Mouse (Mus musculus) thymus, adult 2 months (tissue): ENCODE results near the gene Rundc3a. TPM values are rescaled to one million over a fixed set of nuclear protein-coding genes. Genes with fewer than 3 reads are reported as not detected.
"Not testable (repeated sequence)": the region's sequence is repeated elsewhere in the genome, so short reads cannot be mapped to it uniquely, and the experiment has no call there.

Experiments
- DNase-seq: peaks from one replicate; pipeline ENCODE4 v3.0.0; 2021
- H3K27ac ChIP-seq: fragments of 200-500 bp; 2 replicates; pipeline ENCODE4 v1.5.1; 2012; ENCODE audit warnings: low read length, control low read depth; ENCODE audit not compliant: control insufficient read depth, insufficient read depth
- H3K27me3 ChIP-seq: fragments of 200-500 bp; 2 replicates; pipeline ENCODE4 v1.6.1; 2012; ENCODE audit warnings: mild to moderate bottlenecking, low read length, moderate library complexity, mixed read lengths; ENCODE audit not compliant: control insufficient read depth, insufficient read depth
- H3K36me3 ChIP-seq: fragments of 200-500 bp; 2 replicates; pipeline ENCODE4 v1.6.1; 2012; ENCODE audit warnings: mild to moderate bottlenecking, low read length, moderate library complexity; ENCODE audit not compliant: control insufficient read depth, insufficient read depth
- H3K4me1 ChIP-seq: fragments of 200-500 bp; replicated peaks from 2 replicates; pipeline ENCODE4 v1.6.1; 2012; ENCODE audit warnings: low read length; ENCODE audit not compliant: control insufficient read depth, insufficient read depth
- H3K4me3 ChIP-seq: fragments of 200-500 bp; 2 replicates; pipeline ENCODE4 v1.5.1; 2012; ENCODE audit warnings: mild to moderate bottlenecking, low read length, control low read depth, moderate library complexity; ENCODE audit not compliant: control insufficient read depth, insufficient read depth
- CTCF ChIP-seq: fragments of 200-500 bp; IDR thresholded peaks from 2 replicates; pipeline ENCODE4 v1.5.1; 2012; ENCODE audit warnings: mild to moderate bottlenecking, control low read depth, low read length, moderate library complexity, borderline replicate concordance; ENCODE audit not compliant: control insufficient read depth, poor library complexity, insufficient read depth; ENCODE audit errors: extremely low read depth
- POLR2A ChIP-seq: fragments of 200-500 bp; IDR thresholded peaks from 2 replicates; pipeline ENCODE4 v1.6.1; 2012; ENCODE audit warnings: mild to moderate bottlenecking, low read length, control low read depth, moderate library complexity; ENCODE audit not compliant: control insufficient read depth, poor library complexity, insufficient read depth; ENCODE audit errors: extremely low read depth
- WGBS: fragments of 180-500 bp; shearing (Covaris S2); methylation state at CpG from one replicate; pipeline ENCODE4 v1.1.7; 2018; 5-methylcytosine and 5-hydroxymethylcytosine counted together
- polyA plus RNA-seq: library from polyadenylated mRNA; depleted of rRNA; stranded (reverse); fragments of >200 nt; gene quantifications from 2 replicates; pipeline ENCODE4 v1.2.3, GENCODE M21; 2012

Rundc3a gene
- polyA plus RNA-seq, 1 experiment = 8.1 TPM

- Histone ChIP-seq H3K27ac (no peak overlapping the region), H3K27me3 (no peaks in the 10 kb centered on the region; the same call in 1 of the 2 replicates), H3K4me3 (no peak overlapping the region), H3K36me3 (no peaks in the 10 kb centered on the region), H3K4me1 (no peaks in the 10 kb centered on the region)
- 69% methylated on average over 31 of the region's 31 CpGs for WGBS
- DNase-seq = no peak
- TF ChIP-seq CTCF (no peak), POLR2A (no peak)
These were observed 36.4 kb upstream of the Rundc3a start for GRCm38 (mm10) chr11:102356636-102357350.

GRCm38 (mm10) chr11:102358365-102358764, 34.8 kb upstream of the Rundc3a start:
- no peak for DNase-seq
- TF ChIP-seq CTCF = no peak
- TF ChIP-seq POLR2A = no peak
- Histone ChIP-seq H3K4me3 (no peak overlapping the region), H3K27ac (no peak overlapping the region), H3K36me3 (no peaks in the 10 kb centered on the region), H3K4me1 (no peaks in the 10 kb centered on the region), H3K27me3 (no peaks in the 10 kb centered on the region; the same call in 1 of the 2 replicates)
- WGBS = 66% methylated on average over 10 of the region's 10 CpGs

GRCm38 (mm10) chr11:102361776-102362495, 31.3 kb upstream of the Rundc3a start:
- Histone ChIP-seq H3K27ac (no peak overlapping the region), H3K4me3 (no peak overlapping the region), H3K4me1 (no peaks in the 10 kb centered on the region), H3K27me3 (no peaks in the 10 kb centered on the region; the same call in 1 of the 2 replicates), H3K36me3 (no peaks in the 10 kb centered on the region)
- 86% methylated on average over 8 of the region's 8 CpGs for WGBS
- no peak for DNase-seq
- TF ChIP-seq CTCF (no peak), POLR2A (no peak)

GRCm38 (mm10) chr11:102363623-102364022, 29.6 kb upstream of the Rundc3a start:
- H3K4me1 ChIP-seq = no peaks in the 10 kb centered on the region
- H3K4me3 ChIP-seq = no peak overlapping the region
- 81% methylated on average over 2 of the region's 2 CpGs for WGBS
- DNase-seq = no peak
- H3K27ac ChIP-seq = no peak overlapping the region
- H3K36me3 ChIP-seq = no peaks in the 10 kb centered on the region
- no peaks in the 10 kb centered on the region; the same call in 1 of the 2 replicates for H3K27me3 ChIP-seq
- TF ChIP-seq CTCF (no peak), POLR2A (no peak)

- Histone ChIP-seq H3K4me3 (no peak overlapping the region), H3K4me1 (no peaks in the 10 kb centered on the region), H3K36me3 (no peaks in the 10 kb centered on the region), H3K27me3 (no peaks in the 10 kb centered on the region; the same call in 1 of the 2 replicates), H3K27ac (no peak overlapping the region)
- WGBS = 59% methylated on average over 14 of the region's 14 CpGs
- no peak for TF ChIP-seq CTCF
- TF ChIP-seq POLR2A = no peak
- no peak for DNase-seq
These were observed 28.4 kb upstream of the Rundc3a start for GRCm38 (mm10) chr11:102364570-102365371.

GRCm38 (mm10) chr11:102365699-102366098, 27.5 kb upstream of the Rundc3a start:
- Histone ChIP-seq H3K4me1 (no peaks in the 10 kb centered on the region), H3K27ac (no peak overlapping the region), H3K27me3 (no peaks in the 10 kb centered on the region), H3K4me3 (no peak overlapping the region), H3K36me3 (no peaks in the 10 kb centered on the region)
- no peak for TF ChIP-seq POLR2A
- no peak for TF ChIP-seq CTCF
- DNase-seq = no peak
- WGBS = 84% methylated on average over 4 of the region's 4 CpGs

GRCm38 (mm10) chr11:102366103-102366502, 27.1 kb upstream of the Rundc3a start, which contains the start of gene Slc4a1:
TSS of gene Slc4a1 (minus strand) at chr11:102366203.
- 87% methylated on average over 8 of the region's 8 CpGs for WGBS
- H3K36me3 ChIP-seq, H3K27me3 ChIP-seq, DNase-seq, H3K27ac ChIP-seq, H3K4me1 ChIP-seq, H3K4me3 ChIP-seq: not testable (repeated sequence)
